Mouse (Mus musculus): ENCODE measurements at regions not wholly inside any gene's neighbourhood (a gene's known extent, or its start where the extent isn't known, plus 50 kb on each side); places are given as distances from the start of the nearest gene placed in this dataset.

DNA sequence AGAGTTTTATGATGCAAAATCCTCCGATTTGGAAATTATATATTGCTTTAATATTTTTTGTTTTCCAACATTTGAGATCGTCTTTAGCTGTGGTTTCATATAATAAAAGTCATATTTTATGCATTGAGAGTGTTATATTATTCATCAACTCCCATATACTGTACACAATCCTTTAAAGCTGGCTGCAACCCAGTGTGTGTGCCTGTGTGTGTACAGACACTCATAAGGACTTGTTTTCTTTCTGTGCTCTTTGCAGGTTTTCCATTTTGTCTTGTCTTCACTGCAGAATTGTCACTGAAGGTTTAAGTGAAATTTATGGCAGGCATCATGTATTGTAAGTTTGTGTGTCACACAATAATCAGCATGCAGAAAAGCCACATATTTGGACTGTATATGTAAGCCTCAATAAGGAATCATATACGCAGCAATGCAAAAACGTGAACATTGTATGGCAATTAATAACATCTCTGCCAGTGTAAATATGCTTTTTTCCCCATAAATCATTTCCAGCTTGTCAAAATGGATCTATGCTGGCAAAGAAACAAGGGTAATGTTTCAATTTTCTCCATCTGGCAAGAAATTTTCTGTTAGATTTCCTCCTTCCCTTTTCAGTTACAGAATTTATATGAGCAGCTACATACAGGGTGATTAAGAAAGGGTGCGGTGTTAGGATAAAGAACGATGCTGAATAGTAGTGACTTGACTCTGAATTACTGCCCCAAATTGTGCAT is 342.4 kb upstream of the Pkn2 start:
- TF ChIP-seq CTCF (conservative IDR thresholded peaks at IDR 0.05): no peak
- Histone ChIP-seq H3K4me3 (no peak overlapping the region), H3K27ac (peak overlapping the region; percentile 46)
- DNase-seq (ENCODE audit: low spot score in 2 of 2): peak in 1 of 2 experiments; percentile 6

DNA sequence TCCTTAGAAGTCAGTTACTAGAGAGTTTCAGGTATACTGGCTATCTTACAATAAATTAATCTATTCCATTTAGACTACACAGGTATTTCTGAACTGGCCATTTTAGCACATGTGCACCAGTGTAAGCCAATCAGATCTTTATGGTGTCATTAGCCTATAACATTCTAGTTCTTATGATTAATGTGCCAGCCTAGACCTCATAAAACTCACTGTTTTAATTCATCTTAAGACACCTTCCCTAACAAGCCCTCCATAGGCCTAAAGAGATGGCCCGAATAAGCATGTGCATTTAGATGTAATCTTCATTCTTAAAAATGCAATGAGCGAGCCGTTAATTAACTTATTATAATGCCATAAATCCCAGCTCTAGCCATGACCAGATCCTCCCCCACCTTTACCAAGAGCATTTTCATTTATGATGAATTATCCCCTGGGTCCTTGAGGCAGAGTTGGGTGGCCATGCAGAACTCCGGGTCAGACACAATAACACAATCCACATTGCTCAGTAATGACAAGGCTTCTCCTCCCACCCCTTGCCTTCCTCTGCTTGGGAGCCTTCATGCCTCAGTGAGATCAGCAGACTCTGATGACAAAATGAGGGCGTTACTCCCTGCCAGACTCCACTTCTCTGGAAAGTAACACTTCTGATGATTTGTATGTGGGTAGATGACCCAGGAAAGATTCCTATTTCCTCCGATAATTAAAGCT is 311.6 kb upstream of the Pkn2 start:
- Histone ChIP-seq H3K4me3 (no peak overlapping the region), H3K27ac (no peak overlapping the region)
- TF ChIP-seq CTCF (conservative IDR thresholded peaks at IDR 0.05): no peak
- no peak for DNase-seq (ENCODE audit: low spot score in 2 of 2)

DNA sequence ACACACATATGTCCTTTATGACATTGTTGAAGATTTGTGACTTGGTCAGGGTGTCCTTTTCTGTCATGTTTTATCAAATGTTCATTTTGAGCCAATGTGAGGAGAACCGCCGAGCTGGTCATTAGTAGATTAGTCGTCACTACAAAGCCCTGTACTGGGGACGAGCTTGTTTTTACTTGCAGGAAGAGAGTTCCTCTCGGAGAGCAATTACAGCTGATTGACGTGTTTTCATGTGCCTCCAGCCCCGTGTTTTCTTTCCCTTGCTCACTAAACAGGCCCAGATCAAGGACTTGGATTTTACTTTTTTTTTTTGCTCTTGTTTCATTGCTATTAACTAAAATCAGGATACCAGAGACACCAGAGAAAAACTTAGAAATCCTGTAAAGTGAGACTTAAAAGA is 307.1 kb upstream of the Pkn2 start:
- Histone ChIP-seq H3K4me3 (no peak overlapping the region), H3K27ac (no peak overlapping the region)
- no peak for DNase-seq (ENCODE audit: low spot score in 2 of 2)
- TF ChIP-seq CTCF (conservative IDR thresholded peaks at IDR 0.05): no peak

DNA sequence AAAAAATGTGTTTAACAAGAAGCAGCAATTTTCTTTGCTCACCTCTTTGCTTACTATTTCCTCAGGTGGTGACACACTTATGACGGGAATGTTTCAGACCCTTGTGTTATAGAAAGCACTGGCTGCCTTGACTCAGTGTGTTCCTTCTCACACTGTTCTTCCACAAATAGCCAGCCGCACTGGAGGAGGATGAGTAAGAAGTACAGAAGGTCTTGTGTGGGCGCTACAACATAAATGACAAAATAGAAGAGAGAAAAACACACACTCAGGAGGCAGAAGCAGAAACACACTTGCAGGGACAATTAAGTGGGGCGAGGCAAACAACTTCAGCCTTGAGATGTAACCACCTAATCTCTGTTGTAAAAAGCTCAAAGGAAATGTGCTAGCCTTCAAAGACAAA is 292.2 kb upstream of the Pkn2 start:
- DNase-seq (ENCODE audit: low spot score in 2 of 2): peak; percentile 12 to 54

DNA sequence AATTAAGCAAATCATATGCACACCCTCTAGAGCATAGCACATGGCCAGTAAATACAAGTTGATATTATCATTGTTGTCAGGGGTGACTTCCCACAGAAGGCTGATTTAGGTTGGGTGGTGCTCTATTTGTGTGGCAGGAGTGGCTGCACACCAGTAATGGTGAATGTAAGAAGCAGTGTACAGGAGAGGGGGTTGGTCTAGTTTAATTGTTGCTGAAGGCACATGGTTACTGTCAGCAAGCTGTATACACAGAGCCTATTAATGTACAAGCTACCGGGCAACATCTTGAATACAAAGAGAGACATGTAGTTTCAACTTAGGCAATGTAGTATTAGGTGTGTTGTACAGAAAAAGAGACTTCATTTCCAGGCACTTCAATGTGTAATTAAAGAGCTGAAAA is 280.6 kb upstream of the Pkn2 start:
- no peak for TF ChIP-seq CTCF (conservative IDR thresholded peaks at IDR 0.05)
- Histone ChIP-seq H3K27ac (no peak overlapping the region), H3K4me3 (no peak overlapping the region)
- DNase-seq (ENCODE audit: low spot score in 2 of 2): no peak

More for the DNA sequence above, 292.2 kb upstream of the Pkn2 start:
- no peak overlapping the region for H3K4me3 ChIP-seq
- TF ChIP-seq CTCF (conservative IDR thresholded peaks at IDR 0.05): no peak
- no peak overlapping the region for H3K27ac ChIP-seq

DNA sequence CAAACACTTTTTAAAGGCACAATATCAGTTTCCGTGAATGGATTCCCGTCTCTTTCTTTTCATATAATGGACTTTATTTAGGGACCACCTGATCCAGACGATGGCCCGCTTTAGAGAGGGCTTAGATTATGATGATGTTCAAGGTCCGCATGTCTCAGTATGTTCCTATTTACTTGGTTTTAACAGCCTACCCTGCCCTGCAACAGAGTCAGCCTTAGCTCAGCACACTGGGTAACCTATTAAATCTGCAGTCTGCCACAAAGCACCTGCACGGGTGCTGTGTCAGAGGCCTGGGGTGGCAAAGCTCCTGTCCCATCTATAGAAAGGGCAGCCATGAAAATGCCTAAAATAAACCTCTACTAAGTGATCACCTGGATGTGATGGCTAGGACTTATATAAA is 280.2 kb upstream of the Pkn2 start:
- TF ChIP-seq CTCF (conservative IDR thresholded peaks at IDR 0.05): no peak

DNA sequence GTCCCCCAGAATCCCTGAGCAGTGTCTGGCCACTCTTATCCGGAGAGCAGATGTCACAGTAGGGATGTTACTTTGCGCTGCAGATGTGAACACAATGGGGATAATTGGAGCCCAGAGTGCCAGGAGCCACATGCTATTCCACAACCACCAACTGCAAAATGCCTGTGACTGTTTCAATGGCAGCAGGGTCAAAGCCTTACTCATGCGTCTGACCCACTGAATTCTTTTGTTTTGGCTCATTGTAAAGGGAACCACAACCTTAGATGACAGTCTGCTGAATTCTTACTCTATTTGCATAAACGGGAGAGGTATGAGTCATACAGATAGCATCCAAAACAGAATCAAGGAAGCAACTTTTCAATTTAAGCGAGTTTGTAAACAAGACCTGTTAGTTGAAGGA is 276.8 kb upstream of the Pkn2 start:
- DNase-seq (ENCODE audit: low spot score in 2 of 2): no peak
- no peak for TF ChIP-seq CTCF (conservative IDR thresholded peaks at IDR 0.05)
- Histone ChIP-seq H3K27ac (no peak overlapping the region), H3K4me3 (no peak overlapping the region)

More for the DNA sequence above, 280.2 kb upstream of the Pkn2 start:
- DNase-seq (ENCODE audit: low spot score in 2 of 2): no peak
- Histone ChIP-seq H3K4me3 (no peak overlapping the region), H3K27ac (no peak overlapping the region)

DNA sequence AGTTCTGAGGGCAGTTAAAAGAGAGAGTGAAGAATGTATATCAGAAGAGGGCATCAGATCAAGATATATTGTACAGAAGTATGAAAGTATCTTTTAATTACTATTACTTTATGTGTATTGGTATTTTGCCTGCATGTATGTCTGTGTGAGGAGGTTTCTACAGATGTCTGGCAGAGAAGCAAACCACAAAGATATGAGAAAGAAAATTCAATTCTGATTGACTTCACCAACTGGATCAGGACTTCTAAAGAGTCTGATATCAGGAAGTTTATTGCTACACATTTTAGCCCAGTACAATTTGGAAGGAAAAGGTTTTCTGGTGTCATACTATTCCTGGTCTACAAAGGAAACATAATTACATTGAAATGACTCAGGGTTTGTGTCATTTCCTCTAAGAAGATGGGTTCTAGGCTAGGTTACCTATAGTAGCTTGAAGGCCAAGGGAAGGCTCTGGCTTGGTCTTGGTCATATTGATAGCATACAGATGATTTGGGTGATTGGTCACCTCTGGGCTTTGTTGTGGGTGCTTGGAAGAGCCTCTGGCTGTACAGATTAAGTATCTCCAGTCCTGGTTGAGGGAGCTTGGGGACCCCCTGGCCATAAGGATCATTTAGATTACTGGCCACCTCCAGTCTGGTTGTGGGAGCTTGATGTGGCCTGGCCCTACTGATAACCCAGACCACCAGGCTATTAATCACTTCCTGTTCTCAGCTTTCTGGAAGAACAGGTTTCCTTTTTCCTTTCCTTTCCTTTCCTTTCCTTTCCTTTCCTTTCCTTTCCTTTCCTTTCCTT is 275.1 kb upstream of the Pkn2 start:
- Histone ChIP-seq H3K4me3 (no peak overlapping the region), H3K27ac (no peak overlapping the region)
- DNase-seq (ENCODE audit: low spot score in 2 of 2): no peak
- no peak for TF ChIP-seq CTCF (conservative IDR thresholded peaks at IDR 0.05)

DNA sequence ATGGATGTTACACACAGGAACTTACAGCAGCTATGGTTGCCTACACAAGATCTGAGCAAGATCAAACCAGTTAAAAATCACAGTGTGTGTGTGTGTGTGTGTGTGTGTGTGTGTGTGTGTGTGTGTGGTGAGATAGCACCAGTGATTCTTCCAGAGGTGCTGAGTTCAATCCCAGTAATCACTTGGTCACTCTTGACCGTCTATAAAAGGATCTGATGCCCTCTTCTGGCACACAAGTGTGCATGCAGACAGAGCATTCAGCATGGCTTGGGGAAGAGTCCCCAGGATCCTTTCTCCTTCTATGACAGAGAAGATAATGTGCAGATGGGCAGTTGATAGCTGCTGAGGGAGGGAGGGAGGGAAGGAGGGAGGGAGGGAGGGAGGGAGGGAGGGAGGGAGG is 274.4 kb upstream of the Pkn2 start:
- TF ChIP-seq CTCF (conservative IDR thresholded peaks at IDR 0.05): peak; percentile 22; the same call in 1 of the 2 replicates
- no peak for DNase-seq (ENCODE audit: low spot score in 2 of 2)
- Histone ChIP-seq H3K4me3 (no peak overlapping the region), H3K27ac (no peak overlapping the region)

DNA sequence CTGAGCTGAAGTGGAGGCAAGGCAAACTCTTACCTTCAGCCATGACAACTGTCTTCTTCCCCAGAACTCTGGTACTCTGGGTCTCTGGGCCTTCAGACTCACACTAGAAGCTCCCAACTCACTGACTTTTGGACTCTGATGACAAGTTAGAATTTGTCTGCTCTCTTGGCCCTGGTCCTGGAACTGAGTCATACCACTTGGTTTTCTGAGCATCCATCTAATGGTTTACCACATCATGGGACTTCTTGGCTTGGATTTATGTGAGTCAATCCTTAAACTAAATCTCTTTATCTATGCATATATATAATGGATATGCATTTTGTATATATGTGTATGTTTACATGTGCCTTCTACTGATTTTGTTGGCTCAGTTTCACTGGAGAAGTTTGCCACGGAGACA is 273.8 kb upstream of the Pkn2 start:
- TF ChIP-seq CTCF (conservative IDR thresholded peaks at IDR 0.05): no peak
- Histone ChIP-seq H3K4me3 (no peak overlapping the region), H3K27ac (no peak overlapping the region)
- no peak for DNase-seq (ENCODE audit: low spot score in 2 of 2)

DNA sequence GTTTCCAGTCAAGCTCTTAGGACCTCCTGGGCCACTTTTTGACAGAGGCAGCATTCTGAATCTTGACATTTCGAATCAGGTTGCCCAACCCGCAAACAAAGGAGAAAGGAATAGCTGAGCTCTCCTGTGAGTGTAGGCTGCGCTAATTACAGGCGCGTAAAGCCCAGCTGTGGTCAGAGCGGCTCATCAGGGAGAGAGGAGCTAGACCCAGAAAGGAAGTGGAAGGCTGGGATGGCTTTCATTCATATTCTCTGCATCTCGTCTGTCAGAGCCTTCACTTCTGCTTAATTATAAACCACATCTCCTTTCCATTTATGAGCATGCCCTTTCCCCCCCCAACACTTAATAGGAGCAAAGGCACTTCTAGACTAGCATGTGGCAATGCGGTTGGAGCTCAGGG is 265.7 kb upstream of the Pkn2 start:
- no peak for DNase-seq (ENCODE audit: low spot score in 2 of 2)
- Histone ChIP-seq H3K4me3 (no peak overlapping the region), H3K27ac (no peak overlapping the region)
- TF ChIP-seq CTCF (conservative IDR thresholded peaks at IDR 0.05): no peak

DNA sequence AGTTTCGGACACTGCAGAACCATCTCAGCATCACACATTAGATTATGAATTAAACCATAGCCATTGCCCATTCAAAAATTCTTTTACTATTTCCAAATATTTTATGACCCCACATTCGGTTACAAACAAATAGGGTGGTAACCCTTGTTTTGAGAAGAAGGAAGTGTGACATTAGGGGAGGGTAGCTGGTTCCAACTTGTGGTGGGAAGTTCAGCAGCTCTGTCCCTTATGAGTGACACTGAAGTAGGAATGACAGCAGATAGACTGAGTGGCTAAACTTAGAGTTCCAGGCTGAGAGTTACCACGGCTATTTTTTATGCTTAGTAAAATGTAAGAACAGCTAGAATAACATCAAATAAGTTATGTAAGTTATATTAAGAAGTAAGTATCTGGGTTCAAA is 257.1 kb upstream of the Pkn2 start:
- no peak for DNase-seq (ENCODE audit: low spot score in 2 of 2)
- no peak for TF ChIP-seq CTCF (conservative IDR thresholded peaks at IDR 0.05)
- no peak overlapping the region for H3K4me3 ChIP-seq
- H3K27ac ChIP-seq: no peak overlapping the region

DNA sequence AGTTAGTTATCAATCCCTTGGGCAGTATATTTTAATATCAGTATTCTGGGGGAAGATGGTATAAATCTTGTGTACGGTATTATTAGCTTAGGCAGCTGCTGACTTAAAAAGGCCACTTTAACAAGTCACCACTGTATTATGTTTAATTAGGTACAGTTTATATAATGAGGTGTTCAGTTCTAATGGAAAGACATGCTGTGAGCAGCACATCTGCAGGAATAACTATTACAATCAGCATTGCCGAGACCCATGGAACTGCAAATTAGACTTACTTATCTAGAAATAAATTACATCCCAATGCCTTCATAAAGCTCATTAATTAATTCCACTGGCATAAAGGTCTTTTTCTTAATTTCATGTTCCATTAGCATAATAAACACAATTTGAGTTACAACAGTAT is 252.7 kb upstream of the Pkn2 start:
- no peak overlapping the region for H3K4me3 ChIP-seq
- no peak overlapping the region for H3K27ac ChIP-seq
- no peak for DNase-seq (ENCODE audit: low spot score in 2 of 2)
- TF ChIP-seq CTCF (conservative IDR thresholded peaks at IDR 0.05): no peak
